Mouse (Mus musculus) lung, embryonic 14.5 days (tissue): ENCODE data around the gene Nos3. TPM values are rescaled to one million over a fixed set of nuclear protein-coding genes. Genes with fewer than 3 reads are reported as not detected.
A peak's percentile ranks its signal among the peaks of the same experiment; 100 is the strongest.

Experiments
- ATAC-seq: fragments of 200-750 bp; cut with Nextera tagmentation; 2 replicates; pipeline ENCODE4 v1.8.0; 2017; ENCODE audit warnings: mild to moderate bottlenecking, moderate TSS enrichment, moderate library complexity; ENCODE audit not compliant: insufficient read depth
- DNase-seq: peaks from one replicate; pipeline ENCODE4 v3.0.0-alpha.2; 2015
- H3K27ac ChIP-seq: fragments of 300-500 bp; sonication (generic); 2 replicates; pipeline ENCODE4 v1.5.1; 2014; ENCODE audit warnings: low read depth, mild to moderate bottlenecking, moderate library complexity
- H3K27me3 ChIP-seq: fragments of 300-500 bp; sonication (generic); 2 replicates; pipeline ENCODE4 v1.6.1; 2014; ENCODE audit warnings: low read length, control low read depth; ENCODE audit not compliant: insufficient read depth
- H3K36me3 ChIP-seq: fragments of 300-500 bp; sonication (generic); 2 replicates; pipeline ENCODE4 v1.6.1; 2014; ENCODE audit warnings: control low read depth; ENCODE audit not compliant: insufficient read depth
- H3K4me1 ChIP-seq: fragments of 300-500 bp; sonication (generic); 2 replicates; pipeline ENCODE4 v1.6.1; 2014; ENCODE audit warnings: antibody characterized with exemption, control low read depth; ENCODE audit not compliant: insufficient read depth
- H3K4me2 ChIP-seq: fragments of 300-500 bp; sonication (generic); 2 replicates; pipeline ENCODE4 v1.6.1; 2014; ENCODE audit warnings: mild to moderate bottlenecking
- H3K4me3 ChIP-seq: fragments of 300-500 bp; sonication (generic); 2 replicates; pipeline ENCODE4 v1.5.1; 2014; ENCODE audit warnings: low read depth, low read length
- H3K9ac ChIP-seq: fragments of 300-500 bp; sonication (generic); 2 replicates; pipeline ENCODE4 v1.6.1; 2014
- H3K9me3 ChIP-seq: fragments of 300-500 bp; sonication (generic); 2 replicates; pipeline ENCODE4 v1.6.1; 2016; ENCODE audit warnings: low read depth, low read length, control low read depth
- CTCF ChIP-seq: IDR thresholded peaks from 2 replicates; pipeline ENCODE4 v1.5.1; 2016; ENCODE audit warnings: antibody characterized with exemption, low read depth
- WGBS: fragments of 180-500 bp; shearing (Covaris S2); extraction: QIAGEN DNeasy Blood & Tissue Kit; methylation state at CpG from one replicate; pipeline ENCODE4 v1.1.7; 2014; 5-methylcytosine and 5-hydroxymethylcytosine counted together
- polyA plus RNA-seq: library from polyadenylated mRNA; unstranded; fragments of >200 nt; fragmentation: Nextera tagmentation; extraction: Ambion mirVana; gene quantifications from 2 replicates; pipeline ENCODE4 v1.2.1, GENCODE M21; 2014

Nos3 gene
- polyA plus RNA-seq, 1 experiment from 2014 or later = 15.7 TPM

GRCm38 (mm10) chr5:24427285-24427633, 62.6 kb downstream of the Nos3 start:
- 26% methylated on average over 12 of the region's 12 CpGs for WGBS
- ATAC-seq (no peak), DNase-seq (no peak)
- Histone ChIP-seq H3K4me3 (peak overlapping the region; percentile 67; the same call in 1 of the 2 replicates), H3K9me3 (no peaks in the 10 kb centered on the region), H3K27me3 (no peaks in the 10 kb centered on the region), H3K36me3 (peaks cover 30% of the 10 kb centered on the region), H3K4me1 (peaks cover 22% of the 10 kb centered on the region), H3K27ac (peak overlapping the region; percentile 58; the same call in 1 of the 2 replicates), H3K4me2 (peak overlapping the region; percentile 84), H3K9ac (peak overlapping the region; percentile 20; the same call in 1 of the 2 replicates)
- TF ChIP-seq CTCF = no peak

GRCm38 (mm10) chr5:24427981-24428402, 63.4 kb downstream of the Nos3 start:
- no peaks in the 10 kb centered on the region for H3K9me3 ChIP-seq
- peaks cover 38% of the 10 kb centered on the region for H3K36me3 ChIP-seq
- H3K27me3 ChIP-seq = no peaks in the 10 kb centered on the region
- H3K4me1 ChIP-seq = peaks cover 22% of the 10 kb centered on the region
- peak overlapping the region; percentile 20 for H3K4me3 ChIP-seq
- ATAC-seq (no peak), DNase-seq (peak; percentile 66)
- WGBS = 14% methylated on average over 15 of the region's 15 CpGs
- no peak for TF ChIP-seq CTCF
- H3K27ac ChIP-seq = peak overlapping the region; percentile 67
- H3K9ac ChIP-seq = no peak overlapping the region
- H3K4me2 ChIP-seq = peak overlapping the region; percentile 84

GRCm38 (mm10) chr5:24428596-24428995, 64.0 kb downstream of the Nos3 start:
- ATAC-seq (no peak), DNase-seq (no peak)
- H3K4me3 ChIP-seq = peak overlapping the region; percentile 20
- H3K27ac ChIP-seq = peak overlapping the region; percentile 67; the same call in 1 of the 2 replicates
- H3K36me3 ChIP-seq = peaks cover 43% of the 10 kb centered on the region
- peak overlapping the region; percentile 84 for H3K4me2 ChIP-seq
- H3K4me1 ChIP-seq = peaks cover 22% of the 10 kb centered on the region
- no peak overlapping the region for H3K9ac ChIP-seq
- peak; percentile 19; the same call in 1 of the 2 replicates for TF ChIP-seq CTCF
- no peaks in the 10 kb centered on the region for H3K9me3 ChIP-seq
- WGBS = 20% methylated on average over 9 of the region's 9 CpGs
- no peaks in the 10 kb centered on the region for H3K27me3 ChIP-seq

- H3K4me2 ChIP-seq = no peak overlapping the region
- no peak overlapping the region for H3K27ac ChIP-seq
- H3K4me1 ChIP-seq = no peaks in the 10 kb centered on the region
- TF ChIP-seq CTCF = no peak
- DNase-seq = no peak
- H3K27me3 ChIP-seq = no peaks in the 10 kb centered on the region
- H3K9me3 ChIP-seq = no peaks in the 10 kb centered on the region
- no peak overlapping the region for H3K4me3 ChIP-seq
- WGBS = 86% methylated on average over 8 of the region's 8 CpGs
- H3K9ac ChIP-seq = no peak overlapping the region
- H3K36me3 ChIP-seq = peaks cover 90% of the 10 kb centered on the region
- ATAC-seq = no peak
Measured at GRCm38 (mm10) chr5:24433993-24434392, 69.4 kb downstream of the Nos3 start.

Other genes starting within 250 kb of the Nos3 start
- gene Nupl2, start 199.8 kb upstream of the Nos3 start, polyA plus RNA-seq = 20.6 and 21.0 TPM in 2 replicates
- 3.9 and 5.5 TPM in 2 replicates for gene Kcnh2, start 13.2 kb upstream of the Nos3 start, polyA plus RNA-seq
- gene Atg9b, start 27.3 kb downstream of the Nos3 start, polyA plus RNA-seq = 0.53 and 0.71 TPM in 2 replicates
- 39.4 and 43.5 TPM in 2 replicates for gene Abcb8, start 28.9 kb downstream of the Nos3 start, polyA plus RNA-seq
- not detected in 2 replicates for gene Asic3, start 48.6 kb downstream of the Nos3 start, polyA plus RNA-seq
- gene Cdk5, start 58.7 kb downstream of the Nos3 start, polyA plus RNA-seq = 33.6 and 35.5 TPM in 2 replicates
- 29.9 and 35.5 TPM in 2 replicates for gene Slc4a2, start 59.0 kb downstream of the Nos3 start, polyA plus RNA-seq
- 91.5 and 93.1 TPM in 2 replicates for gene Fastk, start 80.5 kb downstream of the Nos3 start, polyA plus RNA-seq
- gene Tmub1, start 83.0 kb downstream of the Nos3 start, polyA plus RNA-seq = 14.2 and 15.7 TPM in 2 replicates
- gene Agap3, start 87.4 kb downstream of the Nos3 start, polyA plus RNA-seq = 41.7 and 46.5 TPM in 2 replicates
- 0.07 TPM in 2 replicates for gene Gbx1, start 162.4 kb downstream of the Nos3 start, polyA plus RNA-seq
- gene Asb10, start 176.2 kb downstream of the Nos3 start, polyA plus RNA-seq = 0.29 and 0.42 TPM in 2 replicates
- not detected in 2 replicates for gene 4931409K22Rik, start 192.0 kb downstream of the Nos3 start, polyA plus RNA-seq
- 119 and 120 TPM in 2 replicates for gene Abcf2, start 212.7 kb downstream of the Nos3 start, polyA plus RNA-seq
- gene Chpf2, start 221.9 kb downstream of the Nos3 start, polyA plus RNA-seq = 12.2 and 14.2 TPM in 2 replicates